Mouse (Mus musculus) MEL (cell line): ENCODE data around the gene Ppox. TPM values are rescaled to one million over a fixed set of nuclear protein-coding genes. Genes with fewer than 3 reads are reported as not detected.
"Not testable (repeated sequence)": the region's sequence is repeated elsewhere in the genome, so short reads cannot be mapped to it uniquely, and the experiment has no call there.

Experiments used
- DNase-seq: peaks from one replicate; pipeline ENCODE4 v3.0.0; 2011; ENCODE audit warnings: low read depth, low spot score
- H3K27ac ChIP-seq: 2 replicates; pipeline ENCODE4 v1.5.1; 2012; ENCODE audit warnings: low read depth, mild to moderate bottlenecking, control low read depth, low read length, moderate library complexity; ENCODE audit not compliant: control insufficient read depth
- H3K27me3 ChIP-seq, 2 experiments: fragments of 150-350 bp in 1 of 2; sonication (generic) in 1 of 2; 2 replicates each; pipeline ENCODE4 v1.6.1; 2012; ENCODE audit warnings: low read length in 2 of 2, mild to moderate bottlenecking in 2 of 2, improper control_type of control experiment in 1 of 2, moderate library complexity in 1 of 2; ENCODE audit not compliant: insufficient read depth in 2 of 2, control insufficient read depth in 1 of 2
- H3K36me3 ChIP-seq, 2 experiments: 2 replicates each; pipeline ENCODE4 v1.6.1; 2012 to 2014; ENCODE audit warnings: low read length in 2 of 2, improper control_type of control experiment in 1 of 2, inconsistent platforms in 1 of 2, mild to moderate bottlenecking in 1 of 2; ENCODE audit not compliant: insufficient read depth in 2 of 2, control insufficient read depth in 1 of 2
- H3K4me1 ChIP-seq, 2 experiments: fragments of 150-350 bp in 1 of 2; sonication (generic) in 1 of 2; 2 replicates each; pipeline ENCODE4 v1.6.1; 2012; ENCODE audit warnings: low read length in 2 of 2, improper control_type of control experiment in 1 of 2, mild to moderate bottlenecking in 1 of 2; ENCODE audit not compliant: insufficient read depth in 2 of 2, control insufficient read depth in 1 of 2
- H3K4me3 ChIP-seq, 2 experiments: fragments of 150-350 bp in 1 of 2; sonication (generic) in 1 of 2; 2 replicates each; pipeline ENCODE4 v1.5.1; 2012; ENCODE audit warnings: low read depth in 2 of 2, low read length in 2 of 2, mild to moderate bottlenecking in 2 of 2, moderate library complexity in 2 of 2, control low read depth in 1 of 2, improper control_type of control experiment in 1 of 2; ENCODE audit not compliant: control insufficient read depth in 1 of 2, insufficient read depth in 1 of 2
- H3K79me2 ChIP-seq: 2 replicates; pipeline ENCODE4 v1.6.1; 2012; ENCODE audit warnings: mild to moderate bottlenecking, low read length, moderate library complexity; ENCODE audit not compliant: control insufficient read depth, poor library complexity, insufficient read depth
- H3K9ac ChIP-seq: 2 replicates; pipeline ENCODE4 v1.6.1; 2012; ENCODE audit warnings: low read depth, mild to moderate bottlenecking, control low read depth, low read length, moderate library complexity; ENCODE audit not compliant: control insufficient read depth, poor library complexity, severe bottlenecking
- H3K9me3 ChIP-seq: fragments of 150-350 bp; sonication (generic); replicated peaks from 2 replicates; pipeline ENCODE4 v1.6.1; 2012; ENCODE audit warnings: mild to moderate bottlenecking, low read length, improper control_type of control experiment, moderate library complexity; ENCODE audit not compliant: insufficient read depth
- BHLHE40 ChIP-seq: IDR thresholded peaks from 2 replicates; pipeline ENCODE4 v1.6.1; 2012; ENCODE audit warnings: low read depth, mild to moderate bottlenecking, inconsistent platforms, low read length, improper control_type of control experiment, borderline replicate concordance
- EP300 ChIP-seq, 2 experiments: IDR thresholded peaks; 2 replicates each; pipeline ENCODE4 v1.6.1; 2011; ENCODE audit warnings: improper control_type of control experiment in 2 of 2, low read length in 2 of 2, low read depth in 1 of 2, mild to moderate bottlenecking in 1 of 2
- GABPA ChIP-seq: IDR thresholded peaks from 2 replicates; pipeline ENCODE4 v1.6.1; 2012; ENCODE audit warnings: low read depth, mild to moderate bottlenecking, inconsistent platforms, low read length, improper control_type of control experiment, moderate library complexity
- GATA1 ChIP-seq: IDR thresholded peaks from 2 replicates; pipeline ENCODE4 v1.6.1; 2011; ENCODE audit warnings: low read depth, low read length, improper control_type of control experiment
- HCFC1 ChIP-seq: IDR thresholded peaks from 2 replicates; pipeline ENCODE4 v1.6.1; 2012; ENCODE audit warnings: low read depth, mild to moderate bottlenecking, inconsistent platforms, low read length, improper control_type of control experiment, moderate library complexity
- JUND ChIP-seq: IDR thresholded peaks from 2 replicates; pipeline ENCODE4 v1.6.1; 2011; ENCODE audit warnings: low read depth, mild to moderate bottlenecking, improper control_type of control experiment, low read length
- MAFK ChIP-seq: IDR thresholded peaks from 2 replicates; pipeline ENCODE4 v1.6.1; 2011; ENCODE audit warnings: low read depth, mild to moderate bottlenecking, low read length, improper control_type of control experiment, borderline replicate concordance
- MXI1 ChIP-seq: IDR thresholded peaks from 2 replicates; pipeline ENCODE4 v1.6.1; 2011; ENCODE audit warnings: mild to moderate bottlenecking, low read depth, low read length, improper control_type of control experiment
- MYC ChIP-seq: IDR thresholded peaks from 2 replicates; pipeline ENCODE4 v1.6.1; 2011; ENCODE audit warnings: low read depth, mild to moderate bottlenecking, low read length, improper control_type of control experiment, moderate library complexity
- NELFE ChIP-seq: IDR thresholded peaks from 2 replicates; pipeline ENCODE4 v1.6.1; 2011; ENCODE audit warnings: low read depth, low read length, improper control_type of control experiment
- NRF1 ChIP-seq: IDR thresholded peaks from 2 replicates; pipeline ENCODE4 v1.6.1; 2014; ENCODE audit warnings: low read depth, mild to moderate bottlenecking, inconsistent platforms, low read length, improper control_type of control experiment, moderate library complexity; ENCODE audit not compliant: poor library complexity, insufficient read depth, severe bottlenecking
- POLR2A ChIP-seq, 2 experiments: IDR thresholded peaks; 2 replicates each; pipeline ENCODE4 v1.6.1; 2011 to 2012; ENCODE audit warnings: low read length in 2 of 2, mild to moderate bottlenecking in 2 of 2, control low read depth in 1 of 2, improper control_type of control experiment in 1 of 2, low read depth in 1 of 2, moderate library complexity in 1 of 2; ENCODE audit not compliant: control insufficient read depth in 1 of 2, insufficient read depth in 1 of 2, poor library complexity in 1 of 2
- SMC3 ChIP-seq: IDR thresholded peaks from 2 replicates; pipeline ENCODE4 v1.6.1; 2011; ENCODE audit warnings: low read depth, low read length, improper control_type of control experiment
- TCF12 ChIP-seq: IDR thresholded peaks from 2 replicates; pipeline ENCODE4 v1.6.1; 2014; ENCODE audit warnings: low read depth, mild to moderate bottlenecking, inconsistent platforms, low read length, improper control_type of control experiment, moderate library complexity
- USF1 ChIP-seq: IDR thresholded peaks from 2 replicates; pipeline ENCODE4 v1.6.1; 2014; ENCODE audit warnings: low read depth, mild to moderate bottlenecking, inconsistent platforms, low read length, improper control_type of control experiment, moderate library complexity
- polyA plus RNA-seq, 2 experiments: library from polyadenylated mRNA; stranded (reverse) in 1 of 2; unstranded in 1 of 2; fragments of >175 nt in 1 of 2; fragments of >200 nt in 1 of 2; gene quantifications; 2 replicates each; pipeline versions ENCODE4 v1.2.1 to v1.2.4; 2012; ENCODE audit warnings: low replicate concordance in 2 of 2, low read depth in 1 of 2; ENCODE audit not compliant: insufficient read length in 2 of 2, insufficient read depth in 1 of 2, missing spikeins in 1 of 2
- total RNA-seq: library from RNA; depleted of rRNA; stranded (reverse); fragments of 300-350 nt; gene quantifications from 2 replicates; pipeline ENCODE4 v1.2.3, GENCODE M21; 2012

The Ppox gene
- total and polyA plus RNA-seq, 3 experiments: 27.0 to 63.6 TPM; not detected in 1

DNA sequence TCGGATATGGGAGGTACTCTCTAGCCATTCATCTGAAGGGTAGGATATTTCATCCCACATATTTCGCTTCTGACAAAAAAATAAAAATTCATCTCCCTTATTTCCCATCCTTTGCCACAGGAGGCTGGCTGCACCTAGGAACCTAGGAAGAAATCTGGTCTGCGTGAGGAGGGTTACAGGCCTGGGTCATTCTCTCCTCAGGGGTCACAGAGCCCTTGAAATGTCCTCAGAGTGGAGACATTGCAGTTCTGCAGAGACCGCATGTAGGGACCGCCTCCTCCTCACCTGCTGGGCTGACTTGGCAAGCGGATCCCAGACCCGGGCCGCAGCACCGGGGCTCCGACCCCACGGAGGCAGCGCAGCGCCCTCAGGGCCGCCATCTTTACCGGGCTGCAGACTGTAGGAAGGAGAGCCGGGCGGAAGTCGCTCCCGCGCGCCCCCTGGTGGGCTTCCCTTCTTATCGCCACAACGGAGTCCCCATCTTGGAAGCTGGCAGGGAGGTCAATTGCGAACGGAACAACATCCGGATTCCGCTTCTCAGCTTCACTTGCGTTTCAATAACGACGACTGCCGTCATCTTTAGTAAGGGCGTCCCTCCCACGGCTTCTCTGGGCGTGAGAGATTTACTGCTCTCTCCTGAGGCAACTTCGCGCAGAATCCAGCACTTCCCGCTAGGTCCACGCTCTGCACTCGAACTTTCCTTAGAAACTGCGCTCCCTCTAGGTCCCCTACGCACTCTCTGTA lies 34.1 kb downstream of the Ppox start (continued):
- TF ChIP-seq GABPA (no peak), TCF12 (peak; percentile 69)

DNA sequence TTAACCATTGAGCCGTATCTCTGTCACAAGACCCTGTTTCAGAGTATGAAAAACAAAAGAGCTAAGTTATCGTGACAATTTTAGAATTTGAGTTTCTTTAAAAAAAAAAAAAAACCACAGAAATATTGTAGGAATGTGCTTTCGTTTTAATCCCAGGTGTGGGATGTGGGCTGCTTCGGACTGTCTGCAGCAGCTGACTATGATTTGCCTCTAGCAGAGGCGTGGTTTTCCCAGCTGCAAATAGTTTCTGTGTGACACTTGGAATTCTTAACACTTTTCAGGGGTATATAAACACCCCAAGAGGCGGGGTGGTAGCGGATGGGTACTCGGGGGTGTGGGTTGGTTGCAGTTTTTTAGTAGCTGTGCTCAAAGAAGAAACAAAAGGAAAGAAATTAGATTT lies 35.6 kb downstream of the Ppox start:
- H3K79me2 ChIP-seq: peaks cover 11% of the 10 kb centered on the region
- H3K4me1 ChIP-seq: peaks cover 2 to 21% of the 10 kb centered on the region in 2 experiments; a peak in 3 of 4 replicates
- H3K9me3 ChIP-seq: no peaks in the 10 kb centered on the region
- no peak overlapping the region for H3K4me3 ChIP-seq
- DNase-seq: no peak
- no peaks in the 10 kb centered on the region for H3K27me3 ChIP-seq
- H3K36me3 ChIP-seq: peaks cover 2 to 12% of the 10 kb centered on the region in 2 experiments; a peak in 3 of 4 replicates
- TF ChIP-seq POLR2A (IDR thresholded peaks at IDR 0.05; ENCODE audit: control insufficient read depth in 1 of 2, insufficient read depth in 1 of 2, low read depth in 1 of 2, low read length in 2 of 2, poor library complexity in 1 of 2) (no peak), NELFE (no peak), MXI1 (no peak), MAFK (no peak)
- no peak overlapping the region for H3K9ac ChIP-seq
- no peak overlapping the region for H3K27ac ChIP-seq

DNA sequence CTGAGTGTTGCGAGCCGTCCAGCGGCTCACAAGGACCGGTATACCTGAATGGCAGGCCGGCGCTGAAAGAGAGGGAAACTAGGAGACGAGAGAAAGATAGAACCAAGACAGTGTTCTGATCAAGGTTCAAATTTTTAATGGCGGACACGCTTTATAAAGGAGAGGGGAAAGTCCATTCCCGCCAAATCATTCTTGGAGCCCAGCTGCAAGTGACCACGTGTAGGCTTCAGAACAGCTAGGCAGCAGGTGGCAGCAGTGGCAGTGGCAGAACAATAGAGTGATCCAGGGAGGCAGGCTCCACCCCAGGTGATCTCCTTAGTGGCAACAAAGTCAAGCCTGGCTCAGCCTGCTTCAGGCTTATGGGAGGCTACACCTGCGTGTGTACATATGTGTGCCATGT lies 39.0 kb downstream of the Ppox start:
- peaks cover 11% of the 10 kb centered on the region for H3K79me2 ChIP-seq
- DNase-seq, H3K9ac ChIP-seq: not testable (repeated sequence)

DNA sequence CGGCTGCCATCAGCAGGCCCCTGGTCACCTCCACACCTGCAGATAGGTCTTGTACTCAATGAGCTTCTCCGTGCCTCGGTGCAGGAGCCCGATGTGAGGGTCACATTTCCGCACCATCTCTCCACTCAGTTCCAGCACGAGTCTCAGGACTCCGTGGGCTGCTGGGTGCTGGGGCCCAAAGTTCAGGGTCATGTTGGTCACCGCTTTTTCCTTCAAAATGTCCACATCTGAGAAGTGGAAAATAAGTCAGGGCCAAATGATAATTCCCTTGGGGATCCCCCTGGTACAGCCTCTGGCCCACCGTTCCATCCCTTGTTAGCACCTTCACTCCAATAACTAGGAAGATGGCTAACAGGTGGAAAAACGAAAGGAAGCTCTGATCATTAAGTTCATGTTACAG lies 40.1 kb downstream of the Ppox start:
- H3K36me3 ChIP-seq: peaks cover 4 to 8% of the 10 kb centered on the region in 2 experiments; a peak in 3 of 4 replicates

More for the DNA sequence above, 39.0 kb downstream of the Ppox start:
- peaks cover 4 to 12% of the 10 kb centered on the region in 2 experiments; a peak in 3 of 4 replicates for H3K36me3 ChIP-seq
- H3K9me3 ChIP-seq, H3K27me3 ChIP-seq, H3K27ac ChIP-seq, H3K4me3 ChIP-seq: not testable (repeated sequence)
- peaks cover 2 to 12% of the 10 kb centered on the region in 2 experiments; a peak in 3 of 4 replicates for H3K4me1 ChIP-seq

More for the DNA sequence above, 40.1 kb downstream of the Ppox start:
- Histone ChIP-seq H3K79me2 (peaks cover 2% of the 10 kb centered on the region), H3K9me3 (no peaks in the 10 kb centered on the region), H3K9ac (no peak overlapping the region), H3K27me3 (no peaks in the 10 kb centered on the region), H3K4me1 (peaks cover 0 to 6% of the 10 kb centered on the region in 2 experiments; a peak in 3 of 4 replicates), H3K27ac (no peak overlapping the region), H3K4me3 (no peak overlapping the region)
- TF ChIP-seq EP300 (IDR thresholded peaks at IDR 0.05; ENCODE audit: low read depth in 1 of 2, low read length in 2 of 2) (no peak), GATA1 (no peak), MYC (no peak), USF1 (no peak), HCFC1 (no peak), SMC3 (no peak), JUND (no peak), NRF1 (no peak), BHLHE40 (no peak), TCF12 (no peak)
- DNase-seq: no peak
